Mouse (Mus musculus) left cerebral cortex, adult 18-20 months (tissue): ENCODE results near the gene C130032M10Rik. TPM values are rescaled to one million over a fixed set of nuclear protein-coding genes. Genes with fewer than 3 reads are reported as not detected.

ENCODE experiments used
- DNase-seq, 2 experiments: peaks; one replicate each; pipeline ENCODE4 v3.0.0; 2021 to 2022; ENCODE audit warnings: low spot score in 2 of 2, mixed read lengths in 1 of 2
- long read RNA-seq, 2 experiments: library from polyadenylated mRNA; stranded (forward); transcript quantifications; one replicate each; pipeline ENCODE4 v2.0.0; 2021
- total RNA-seq, 2 experiments: library from RNA; stranded (reverse); gene quantifications; 2 replicates each; pipeline ENCODE4 v1.2.3; 2021

The C130032M10Rik gene
- total RNA-seq: not detected
- long read RNA-seq, experiment 1: 0 reads
- long read RNA-seq, experiment 2: 0 reads

DNA sequence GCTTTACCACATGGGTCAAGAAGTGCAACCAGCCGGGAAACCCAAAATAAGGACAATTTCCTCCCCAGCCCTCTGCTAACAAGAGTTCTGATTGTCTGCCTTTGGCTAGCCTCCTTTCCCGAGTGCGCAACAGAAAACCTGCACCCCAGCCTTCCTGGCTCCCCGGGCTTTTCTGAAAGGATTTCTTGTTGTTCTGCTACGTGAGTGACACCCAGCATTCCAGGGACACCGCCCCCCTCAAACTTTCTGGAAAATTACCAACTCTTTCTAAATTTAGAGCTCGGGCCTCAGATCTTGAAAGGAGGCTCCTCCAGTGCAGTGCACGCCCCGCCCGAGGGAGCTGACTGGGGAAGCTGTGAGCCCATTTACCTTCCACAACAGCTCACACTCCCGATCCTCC is at the start of gene C130032M10Rik:
Gene C130032M10Rik (plus strand): TSS at position 334 of the 400 bp plus-strand sequence.
- DNase-seq: no peak

DNA sequence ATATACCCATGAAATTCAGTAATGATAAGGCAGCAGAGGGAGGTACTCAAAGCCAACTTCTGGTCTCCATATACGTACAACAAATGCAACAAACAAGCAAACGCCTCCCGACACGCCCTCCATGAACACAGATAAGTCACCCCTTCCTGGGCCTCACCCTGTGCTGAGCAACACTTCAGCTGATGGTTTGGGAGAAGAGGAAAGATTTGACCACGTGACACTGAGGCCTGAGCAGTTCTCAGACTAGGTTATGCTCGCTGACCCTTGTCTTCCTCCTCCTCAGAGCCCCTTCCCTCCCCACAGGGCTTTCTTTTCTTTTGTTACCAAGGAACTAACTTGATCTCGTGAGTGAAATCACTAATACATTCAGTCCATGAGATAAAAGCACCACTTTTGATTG is 48.6 kb upstream of the C130032M10Rik start:
- DNase-seq: no peak

DNA sequence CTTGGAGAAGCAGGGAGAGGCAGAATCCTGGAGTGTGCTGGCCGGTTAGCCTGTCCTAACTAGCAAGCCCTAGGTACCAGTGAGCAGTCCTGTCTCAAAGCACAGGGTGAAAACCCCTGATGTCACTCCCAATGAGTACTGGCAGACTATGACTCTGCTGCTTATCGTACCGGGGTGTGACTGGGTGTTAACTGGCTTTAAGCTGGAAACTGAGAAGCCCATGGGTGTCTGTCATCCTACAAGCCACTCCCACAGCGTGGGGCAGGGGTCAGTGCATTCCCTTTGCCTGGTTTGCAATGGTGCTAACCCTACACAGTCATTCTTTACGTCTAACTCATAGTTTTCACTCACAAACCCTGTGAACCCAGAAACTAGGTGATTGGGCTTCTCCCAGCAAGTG is 47.3 kb upstream of the C130032M10Rik start:
- no peak for DNase-seq

DNA sequence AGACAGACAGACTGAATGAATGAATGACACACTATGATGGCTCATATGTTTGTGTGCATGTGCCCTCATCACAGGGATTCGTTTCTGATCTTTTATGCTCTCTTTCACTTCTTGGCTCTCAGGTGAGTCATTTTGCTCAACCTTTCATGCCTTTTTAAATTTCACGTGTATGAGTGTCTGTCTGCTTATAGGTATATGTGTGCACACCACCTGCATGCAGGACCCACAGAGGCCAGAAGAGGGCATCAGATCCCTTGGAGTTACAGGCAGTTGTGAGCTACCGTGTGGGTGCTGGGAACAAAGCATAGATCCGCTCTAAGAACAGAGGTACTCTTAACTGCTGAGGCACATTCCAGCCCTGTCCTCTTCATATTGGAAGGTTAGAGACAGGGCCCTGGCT is 46.8 kb upstream of the C130032M10Rik start:
- no peak for DNase-seq

DNA sequence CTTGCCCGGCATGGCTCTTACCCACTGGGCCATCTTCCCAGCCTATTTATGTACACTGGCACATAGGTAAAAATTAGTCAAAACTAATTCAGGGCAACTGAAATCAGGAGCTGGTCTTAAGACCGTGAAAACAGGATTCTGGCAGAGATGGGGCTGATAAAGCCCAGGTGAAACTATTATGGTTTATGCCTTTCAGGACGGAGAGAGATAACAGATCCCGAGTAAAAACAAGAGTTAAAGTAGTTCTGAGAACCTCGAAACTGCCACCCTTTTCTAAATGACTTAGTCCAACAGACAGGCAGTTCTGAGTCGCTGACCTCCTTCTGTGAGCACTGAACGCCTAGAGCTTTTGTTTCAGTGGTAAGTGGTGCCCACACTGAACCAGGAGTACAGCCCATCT is 43.6 kb upstream of the C130032M10Rik start:
- DNase-seq: no peak

DNA sequence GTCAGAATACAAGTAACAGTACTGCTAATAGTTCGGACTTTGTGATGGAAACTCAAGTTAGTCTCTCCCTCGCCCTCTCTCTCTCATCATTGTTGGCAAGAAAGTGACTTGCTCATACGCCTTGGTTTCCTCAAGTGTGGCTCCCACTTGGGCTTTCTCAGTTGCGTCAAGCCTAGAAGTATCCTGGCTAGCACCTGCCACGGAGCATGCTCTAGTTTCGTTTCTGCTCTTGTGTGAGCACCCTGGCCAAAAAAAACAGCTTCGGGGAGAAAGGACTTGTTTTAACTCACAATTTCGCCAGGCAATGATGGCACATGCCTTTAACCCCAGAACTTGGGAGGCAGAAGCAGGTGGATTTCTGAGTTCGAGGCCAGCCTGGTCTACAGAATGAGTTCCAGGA is 38.5 kb upstream of the C130032M10Rik start:
- no peak for DNase-seq

DNA sequence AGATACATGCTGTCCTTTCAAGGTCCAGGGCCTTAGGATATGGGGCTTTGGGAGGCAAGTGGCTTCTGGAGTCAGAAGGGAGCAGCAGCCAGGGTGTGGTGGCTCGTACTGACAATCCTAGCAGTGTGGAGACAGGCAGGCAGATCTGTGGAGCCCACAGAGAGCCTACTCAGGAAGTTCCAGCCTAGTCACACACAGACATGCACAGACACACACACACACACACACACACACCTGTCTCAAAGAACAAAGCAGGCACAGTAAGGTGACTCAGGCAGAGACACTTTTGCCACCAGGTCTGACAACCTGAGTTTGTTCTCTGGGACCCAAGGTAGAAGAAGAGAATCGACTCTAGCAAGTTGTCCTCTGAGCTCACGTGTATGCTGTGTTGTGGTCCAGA is 34.6 kb upstream of the C130032M10Rik start:
- no peak for DNase-seq

DNA sequence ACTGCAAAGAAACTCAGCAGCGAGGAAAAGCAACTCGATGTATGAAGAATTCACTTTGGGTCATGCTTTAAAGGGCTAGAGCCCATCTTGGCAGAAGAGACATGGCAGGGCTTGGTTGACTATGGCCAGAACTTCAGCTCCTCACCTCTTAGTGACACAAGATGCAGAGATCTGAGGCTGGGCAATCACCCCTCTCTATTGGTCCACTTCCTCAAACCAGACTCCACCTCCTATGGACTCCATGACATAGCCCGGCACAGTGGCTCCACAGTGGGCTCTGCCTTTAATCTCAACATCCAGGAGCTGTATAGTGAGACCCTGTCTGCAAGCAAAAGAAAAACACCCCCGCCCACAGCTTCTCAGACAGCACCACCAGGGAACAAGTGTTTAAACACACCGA is 30.7 kb upstream of the C130032M10Rik start:
- DNase-seq: no peak

DNA sequence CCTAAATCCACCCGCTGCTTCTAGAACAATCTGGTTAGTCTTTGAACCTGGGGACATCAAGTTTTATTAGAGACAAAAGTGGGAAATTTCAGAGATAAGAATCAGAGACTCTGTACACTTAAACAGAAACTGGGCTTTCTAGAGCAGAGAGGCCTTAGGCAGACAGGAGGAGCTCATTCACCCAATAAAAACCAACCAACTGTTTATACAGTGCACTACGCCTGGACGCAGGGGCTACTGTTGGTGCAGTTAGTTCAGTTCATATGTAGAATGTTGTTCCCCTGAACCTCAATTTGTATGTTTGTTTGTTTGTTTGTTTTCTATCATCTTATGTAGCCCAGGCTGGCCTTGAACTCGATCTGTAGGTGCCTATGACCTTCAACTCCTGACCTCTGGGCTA is 28.7 kb upstream of the C130032M10Rik start:
- DNase-seq: no peak

DNA sequence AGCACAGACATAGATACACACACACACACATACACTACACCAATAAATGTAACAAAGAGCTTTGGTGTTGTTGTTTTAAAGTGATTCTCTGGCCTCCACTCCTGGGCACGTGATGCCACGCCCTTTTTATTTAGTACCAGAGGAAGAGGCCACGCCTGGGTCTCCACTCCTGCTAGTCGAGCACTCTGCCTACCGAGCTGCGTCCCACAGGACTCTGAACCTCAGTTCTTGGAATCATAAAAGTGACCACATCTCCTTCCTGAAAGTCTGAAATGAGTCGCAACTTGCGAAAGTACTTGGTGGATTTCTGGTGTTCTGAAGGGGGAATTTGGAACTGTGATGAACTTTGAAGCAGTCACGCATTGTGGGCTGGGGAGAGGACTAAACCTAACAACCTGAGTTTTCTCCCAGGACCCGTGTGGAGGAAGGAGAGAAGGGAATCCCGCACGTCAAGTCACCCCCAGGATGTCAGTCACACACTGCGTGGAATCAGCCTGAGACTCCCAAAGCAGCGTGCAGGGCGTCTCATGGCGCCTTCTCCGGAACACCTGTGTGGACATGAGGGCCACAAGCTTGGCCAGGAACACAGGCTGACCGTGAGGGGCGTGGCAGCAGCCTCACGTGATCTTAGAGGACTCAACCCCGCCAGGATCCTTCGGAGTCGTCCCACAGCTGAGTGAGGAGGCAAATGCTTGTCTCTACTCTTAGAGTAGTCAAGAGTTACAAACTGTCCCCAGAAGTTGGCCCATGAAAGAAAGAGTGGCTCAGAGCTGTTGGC is 27.8 kb upstream of the C130032M10Rik start:
- no peak for DNase-seq

DNA sequence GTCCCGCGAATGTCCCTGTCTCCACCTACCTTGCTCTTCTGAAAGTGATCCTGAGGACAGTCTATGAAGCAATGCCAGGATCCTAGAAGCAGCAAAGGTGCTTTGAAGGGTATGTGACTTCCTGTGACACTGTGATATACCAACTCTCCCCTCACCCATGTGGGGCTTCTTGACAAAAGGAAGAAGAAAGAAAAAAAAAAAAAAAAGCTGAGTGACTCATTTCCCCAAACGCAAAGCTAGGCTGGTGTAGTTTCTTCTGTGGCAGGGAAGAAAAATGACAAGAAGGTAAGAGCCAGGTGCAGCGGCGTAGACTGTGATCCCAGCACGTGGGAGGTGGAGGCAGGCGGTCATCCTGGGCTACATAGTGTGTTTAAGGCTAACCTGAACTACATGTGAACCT is 19.0 kb upstream of the C130032M10Rik start:
- DNase-seq: no peak

DNA sequence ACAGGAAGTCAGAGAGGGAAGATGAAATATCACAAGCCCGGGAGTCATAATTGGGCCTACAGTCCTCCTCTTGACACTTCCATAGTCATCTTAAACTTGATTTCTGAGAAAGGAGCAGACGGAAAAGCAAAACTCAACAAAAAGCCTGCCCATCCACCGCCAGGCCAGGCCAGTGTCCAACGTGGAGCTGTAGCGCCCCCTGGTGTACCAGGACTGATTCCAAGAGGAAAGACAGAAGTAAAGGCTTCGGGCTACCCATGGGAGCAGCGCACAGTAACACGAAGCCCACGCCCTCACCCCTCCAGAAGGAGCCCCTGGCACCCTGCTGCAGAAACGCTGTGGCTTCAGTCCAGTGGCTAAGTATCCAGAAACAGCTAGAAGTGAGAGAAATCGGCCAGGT is 17.3 kb upstream of the C130032M10Rik start:
- DNase-seq: peak; percentile 83 to 88

DNA sequence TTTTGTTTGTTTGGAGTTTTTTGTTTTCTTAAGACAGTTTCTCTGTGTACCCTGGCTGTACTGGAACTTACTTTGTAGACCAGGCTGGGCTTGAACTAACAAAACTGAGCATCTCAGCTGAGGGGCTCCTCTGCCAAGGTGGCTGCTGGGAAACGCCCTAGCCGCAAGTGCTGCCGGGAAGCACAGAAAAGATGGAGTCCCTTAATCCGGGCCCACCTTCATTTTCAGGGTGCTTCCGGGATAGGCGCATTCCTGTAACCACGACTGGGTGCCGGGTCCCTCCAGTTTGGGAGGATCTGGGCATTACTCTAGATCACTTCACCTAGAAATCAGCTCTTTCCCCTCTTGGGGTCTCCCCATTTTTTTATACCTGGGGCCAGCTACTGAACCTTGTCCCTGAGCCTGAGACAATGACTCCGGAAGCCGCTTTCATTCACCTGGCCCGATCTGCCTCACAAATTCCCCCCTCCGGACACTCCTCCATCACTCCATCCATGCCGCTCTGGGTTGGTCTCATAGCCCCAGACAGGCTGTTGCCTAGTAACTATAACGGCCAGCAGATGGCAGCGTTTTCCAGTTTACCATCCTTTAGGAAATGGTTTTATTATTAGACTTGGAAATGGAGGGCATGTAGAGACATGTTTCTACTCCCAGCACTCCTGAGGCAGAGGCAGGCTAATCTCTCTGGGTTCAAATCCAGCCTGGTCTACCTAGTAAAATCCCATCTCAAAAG is 15.5 kb upstream of the C130032M10Rik start:
- peak; percentile 41 to 60 for DNase-seq

DNA sequence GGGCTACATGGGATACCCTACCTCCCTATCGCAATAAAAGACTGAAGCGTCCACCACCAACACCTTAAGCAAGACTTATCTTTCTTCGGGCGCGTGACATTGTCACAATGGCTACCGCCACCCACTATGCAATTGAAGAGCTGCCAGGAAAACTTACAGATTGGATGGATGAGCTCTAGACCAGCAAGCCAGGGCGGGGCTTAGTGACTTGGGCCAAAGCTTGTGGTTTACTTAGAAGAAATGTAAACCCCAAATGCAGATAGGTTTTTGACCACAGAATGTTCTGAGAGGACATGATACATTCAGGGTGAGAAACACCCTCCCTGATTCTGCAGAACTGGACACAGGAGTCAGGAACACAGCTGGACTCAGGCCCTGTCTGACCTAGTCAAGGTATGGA is 14.4 kb upstream of the C130032M10Rik start:
- DNase-seq: no peak

DNA sequence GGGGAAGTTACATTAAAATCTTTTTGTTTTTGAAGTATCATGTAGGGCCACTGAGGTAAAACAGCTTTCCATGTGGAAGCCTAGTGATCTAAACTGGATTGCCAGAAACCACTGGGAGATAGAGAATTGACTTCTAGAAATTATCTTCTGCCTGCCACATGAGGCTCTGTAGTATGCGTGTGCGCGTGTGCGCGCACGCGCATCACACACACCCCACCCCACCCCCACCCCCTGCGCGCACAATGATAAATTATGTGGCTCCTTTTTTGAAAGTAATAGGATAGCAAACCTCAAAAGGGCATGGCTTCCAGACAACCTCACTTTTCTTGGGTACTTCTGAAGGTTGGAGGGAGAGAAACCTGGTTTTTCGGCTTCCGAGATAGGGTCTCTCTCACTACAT is 13.6 kb upstream of the C130032M10Rik start:
- DNase-seq: no peak

DNA sequence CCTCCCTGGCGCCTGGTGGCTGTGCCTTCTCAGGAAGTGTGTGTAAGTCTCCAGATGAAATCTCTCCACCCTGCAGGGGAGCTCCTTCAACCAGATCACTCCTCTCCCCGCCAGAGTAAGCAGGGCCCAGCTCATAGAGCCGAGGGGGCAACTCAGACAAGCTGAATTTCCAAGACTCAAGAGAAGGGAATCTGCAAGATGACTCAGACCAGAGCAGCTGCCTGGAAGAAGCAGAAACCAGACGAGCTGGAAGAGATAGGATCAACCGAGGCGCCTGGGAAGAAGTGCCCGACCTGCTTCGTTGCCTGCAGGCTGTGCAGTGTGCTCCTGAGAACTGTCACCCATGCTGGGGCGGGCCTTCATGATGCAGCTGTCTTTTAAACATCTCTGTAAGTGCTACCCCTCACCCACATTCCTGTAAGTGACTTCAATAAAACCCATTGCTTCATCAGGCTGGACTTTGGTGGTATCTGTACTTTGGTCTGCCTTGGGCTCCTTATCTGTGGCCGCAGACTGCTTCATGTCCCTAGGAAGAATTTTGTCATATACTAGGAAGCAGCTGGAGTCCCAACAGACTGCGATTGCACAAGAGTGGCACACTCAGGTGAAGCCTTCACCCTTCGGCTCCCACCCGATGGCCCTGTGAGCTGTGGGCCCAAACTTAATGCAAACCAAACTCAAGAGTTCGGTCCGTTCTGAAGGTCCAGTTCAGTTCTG is 12.6 kb upstream of the C130032M10Rik start:
- DNase-seq: no peak

DNA sequence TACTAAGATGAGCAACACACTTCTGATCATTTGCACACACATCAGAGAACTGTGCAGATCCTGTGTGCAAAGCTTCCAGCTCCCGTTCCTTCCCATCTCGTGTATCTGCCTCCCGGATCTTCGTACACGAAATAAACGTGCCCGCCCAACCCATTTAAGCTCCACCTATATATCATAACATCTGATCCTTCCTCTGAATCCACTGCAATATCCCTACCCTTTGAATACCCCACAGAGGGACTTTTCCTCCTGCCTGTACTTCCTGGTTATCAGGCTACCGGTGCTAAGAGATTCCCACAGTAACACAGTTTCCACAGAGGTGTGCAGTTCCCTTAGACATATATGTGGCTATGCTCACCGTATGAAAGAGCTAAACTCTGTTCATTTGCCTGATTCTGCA is 10.7 kb upstream of the C130032M10Rik start, which contains the start of gene Ccr4:
Gene Ccr4 (minus strand): TSS at position 101 of the 400 bp plus-strand sequence.
- DNase-seq: no peak

DNA sequence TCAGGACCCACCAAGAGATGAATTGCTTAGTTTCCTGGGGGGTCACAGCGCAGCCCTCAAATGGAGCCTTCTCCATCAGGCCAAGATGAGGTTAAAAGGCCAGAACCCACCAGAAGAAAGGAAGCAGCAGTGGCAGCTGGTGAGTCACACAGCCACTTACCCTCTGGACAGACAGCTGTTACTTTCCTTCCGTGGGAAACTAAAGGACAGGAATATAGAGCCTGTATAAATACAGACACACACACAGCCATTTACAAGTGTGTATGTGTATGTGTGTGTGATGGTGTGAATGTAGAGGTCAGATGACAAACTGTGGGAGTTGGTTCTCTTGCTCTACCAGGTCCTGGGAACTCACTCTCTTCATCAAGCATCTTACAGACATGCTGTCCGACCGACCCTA is 8.9 kb upstream of the C130032M10Rik start:
- no peak for DNase-seq

DNA sequence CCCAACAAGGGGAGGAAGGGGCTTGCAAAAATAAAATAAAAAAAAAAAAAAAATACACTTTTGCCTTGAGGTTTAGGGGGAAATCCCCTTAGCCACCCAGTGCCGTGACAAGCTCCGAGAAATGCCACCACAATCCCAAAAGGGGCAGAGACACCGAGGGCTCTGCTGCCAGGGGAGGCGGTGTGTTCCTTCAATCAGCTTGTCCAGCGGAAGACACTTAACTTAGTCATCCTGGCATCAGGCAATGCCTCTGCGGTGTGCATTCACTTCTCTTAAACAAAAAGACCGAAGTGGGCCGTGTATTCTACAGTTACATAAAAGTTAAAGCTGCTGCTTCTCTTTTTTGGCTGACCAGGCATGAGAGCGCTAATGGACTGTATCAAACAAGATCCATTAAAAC is 8.1 kb upstream of the C130032M10Rik start:
- DNase-seq: no peak

DNA sequence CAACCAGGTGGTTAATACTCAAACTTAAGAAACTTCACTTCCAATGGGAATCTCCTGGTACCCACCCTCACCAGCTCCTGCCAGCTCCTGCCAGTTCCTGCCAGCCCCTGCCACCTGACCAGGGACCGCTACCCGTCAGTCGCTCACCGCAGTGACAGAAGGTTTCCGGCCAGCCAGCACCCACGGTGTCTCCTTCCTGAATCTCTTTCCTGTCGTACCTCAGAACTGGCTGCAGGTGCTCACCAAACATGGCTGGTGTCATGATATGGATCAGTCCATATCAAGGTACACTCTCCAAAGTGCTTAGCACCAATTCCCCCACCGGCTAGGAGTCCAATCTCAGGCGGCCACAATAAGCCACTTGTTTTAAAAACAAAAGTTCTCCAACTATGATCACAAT is 5.7 kb upstream of the C130032M10Rik start:
- no peak for DNase-seq

DNA sequence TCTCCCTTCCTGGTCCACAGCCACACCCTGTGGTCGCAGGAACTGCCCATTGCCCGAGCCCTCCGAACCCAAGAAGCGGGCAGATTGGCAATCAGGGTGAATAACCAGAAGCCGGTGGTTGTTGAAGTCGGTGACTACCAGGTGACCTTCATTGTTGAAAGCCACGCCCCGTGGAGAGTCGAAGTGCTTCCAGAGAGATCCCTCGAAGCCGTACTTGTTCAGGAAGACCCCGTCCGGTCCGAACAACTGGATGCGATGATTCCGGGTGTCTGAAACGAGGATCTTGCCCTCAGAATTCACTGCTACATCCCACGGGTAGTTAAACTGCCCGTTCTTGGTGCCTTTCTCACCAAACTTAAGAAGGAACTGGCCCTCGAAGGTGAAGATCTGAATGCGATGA is 2.7 kb upstream of the C130032M10Rik start:
- DNase-seq: no peak

DNA sequence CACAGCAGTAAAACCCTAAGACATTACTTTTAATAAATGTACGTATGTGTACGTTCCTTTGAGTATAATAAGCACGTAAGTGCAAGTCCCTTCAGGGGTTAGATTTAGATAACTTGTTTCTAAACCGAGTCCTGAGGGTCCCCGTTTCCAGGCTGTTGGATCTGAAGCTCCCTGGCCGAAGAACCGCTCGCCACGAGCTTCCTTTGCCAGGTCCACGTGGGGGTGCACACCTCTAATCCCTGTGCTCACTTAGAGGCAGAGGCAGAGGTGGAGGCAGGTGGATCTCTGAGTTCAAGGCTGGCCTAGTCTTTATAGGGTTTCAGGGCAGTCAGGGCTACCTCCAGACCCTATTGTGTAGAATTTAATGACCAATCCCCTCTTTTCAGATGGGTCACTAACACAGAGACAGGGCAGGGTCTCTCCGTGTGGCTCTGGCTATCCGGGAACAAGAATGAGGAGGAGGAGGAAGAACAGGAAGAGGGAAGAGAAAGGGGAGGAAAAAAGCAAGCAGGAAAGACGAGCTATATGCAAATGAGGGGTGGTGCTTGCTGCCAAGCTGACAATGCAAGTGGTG is 2.5 kb downstream of the C130032M10Rik start:
- no peak for DNase-seq
